Mouse (Mus musculus) left cerebral cortex, postnatal 14 days (tissue): ENCODE measurements at regions not wholly inside any gene's neighbourhood (a gene's known extent, or its start where the extent isn't known, plus 50 kb on each side); places are given as distances from the start of the nearest gene placed in this dataset.

Source experiments
- DNase-seq, 2 experiments: peaks; one replicate each; pipeline ENCODE4 v3.0.0; 2021 to 2022; ENCODE audit warnings: low spot score in 2 of 2, mixed read lengths in 1 of 2
- intact Hi-C: fragments of 180-260 bp; cut with DNase I; formaldehyde crosslinking; loops from one replicate; pipeline ENCODE4 v1.15.1; 2025

- intact Hi-C loops = loop anchor here (5.0 kb wide), 2 partner anchors 442 to 462 kb away; no protein-coding TSS in a partner anchor
- DNase-seq = no peak
Measured at GRCm38 (mm10) chr1:127015042-127015893, 184.7 kb upstream of the Nckap5 start.

GRCm38 (mm10) chr1:127011901-127012300 is 181.3 kb upstream of the Nckap5 start:
- intact Hi-C loops = no loop called here
- DNase-seq = peak; percentile 22 to 68

GRCm38 (mm10) chr1:127009699-127010098 is 179.1 kb upstream of the Nckap5 start:
- intact Hi-C loops = no loop called here
- no peak for DNase-seq

- intact Hi-C loops = no loop called here
- DNase-seq = no peak
Measured at GRCm38 (mm10) chr1:127001700-127002099, 171.1 kb upstream of the Nckap5 start.

- intact Hi-C loops = loop anchor here (5.0 kb wide), 1 partner anchor 1386 kb away; no protein-coding TSS in a partner anchor
- DNase-seq = peak; percentile 70 to 72
Measured at GRCm38 (mm10) chr1:126993061-126993640, 162.6 kb upstream of the Nckap5 start.

GRCm38 (mm10) chr1:126992441-126992840 is 161.8 kb upstream of the Nckap5 start:
- intact Hi-C loops = loop anchor here (5.0 kb wide), 1 partner anchor 1385 kb away; no protein-coding TSS in a partner anchor
- DNase-seq = no peak

GRCm38 (mm10) chr1:126982805-126983204 is 152.2 kb upstream of the Nckap5 start:
- DNase-seq = no peak
- intact Hi-C loops = no loop called here

- no peak for DNase-seq
- intact Hi-C loops = no loop called here
Measured at GRCm38 (mm10) chr1:126980311-126980710, 149.7 kb upstream of the Nckap5 start.

GRCm38 (mm10) chr1:126973871-126974270 is 143.3 kb upstream of the Nckap5 start:
- intact Hi-C loops = no loop called here
- no peak for DNase-seq

GRCm38 (mm10) chr1:126971777-126972421 is 141.3 kb upstream of the Nckap5 start:
- DNase-seq = no peak
- intact Hi-C loops = no loop called here

GRCm38 (mm10) chr1:126971118-126971517 is 140.5 kb upstream of the Nckap5 start:
- DNase-seq = no peak
- intact Hi-C loops = no loop called here

- intact Hi-C loops = no loop called here
- no peak for DNase-seq
Measured at GRCm38 (mm10) chr1:126966394-126966793, 135.8 kb upstream of the Nckap5 start.

GRCm38 (mm10) chr1:126955839-126956720 is 125.5 kb upstream of the Nckap5 start:
- intact Hi-C loops = no loop called here
- peak in 1 of 2 experiments; percentile 46 for DNase-seq

- no peak for DNase-seq
- intact Hi-C loops = no loop called here
Measured at GRCm38 (mm10) chr1:126947860-126948259, 117.3 kb upstream of the Nckap5 start.

- intact Hi-C loops = loop anchor here (10.0 kb wide), 1 partner anchor 1328 kb away; no protein-coding TSS in a partner anchor
- DNase-seq = no peak
Measured at GRCm38 (mm10) chr1:126932658-126933057, 102.1 kb upstream of the Nckap5 start.

- DNase-seq = peak; percentile 92 to 94
- intact Hi-C loops = loop anchor here (10.0 kb wide), 1 partner anchor 1327 kb away; no protein-coding TSS in a partner anchor
Measured at GRCm38 (mm10) chr1:126931754-126932153, 101.2 kb upstream of the Nckap5 start.

GRCm38 (mm10) chr1:126931093-126931492 is 100.5 kb upstream of the Nckap5 start:
- intact Hi-C loops = loop anchor here (10.0 kb wide), 1 partner anchor 1326 kb away; no protein-coding TSS in a partner anchor
- DNase-seq = no peak

- peak in 1 of 2 experiments; percentile 18 for DNase-seq
- intact Hi-C loops = loop anchor here (10.0 kb wide), 1 partner anchor 1326 kb away; no protein-coding TSS in a partner anchor
Measured at GRCm38 (mm10) chr1:126930611-126931010, 100.0 kb upstream of the Nckap5 start.

GRCm38 (mm10) chr1:126929666-126930065 is 99.1 kb upstream of the Nckap5 start:
- peak; percentile 23 to 45 for DNase-seq
- intact Hi-C loops = loop anchor here (5.0 to 10.0 kb wide), 3 partner anchors 97 to 1325 kb away; partner anchors contain the start of gene Nckap5
